Mouse (Mus musculus) G1E (cell line): ENCODE measurements around the gene Trim62. TPM values are rescaled to one million over a fixed set of nuclear protein-coding genes. Genes with fewer than 3 reads are reported as not detected.

ENCODE experiments used
- ATAC-seq: 2 replicates; pipeline ENCODE4 v1.8.0; 2016; ENCODE audit warnings: mild to moderate bottlenecking; ENCODE audit not compliant: insufficient number of reproducible peaks, poor library complexity, low FRiP score, severe bottlenecking; ENCODE audit errors: extremely low read depth
- DNase-seq: peaks from one replicate; pipeline ENCODE4 v3.0.0; 2012; ENCODE audit warnings: low spot score
- H3K27me3 ChIP-seq: 2 replicates; pipeline ENCODE4 v1.6.1; 2012; ENCODE audit warnings: mild to moderate bottlenecking, low read length, inconsistent platforms; ENCODE audit not compliant: insufficient read depth
- H3K36me3 ChIP-seq: replicated peaks from 2 replicates; pipeline ENCODE3; 2012; ENCODE audit warnings: mild to moderate bottlenecking, inconsistent platforms
- H3K4me1 ChIP-seq: 2 replicates; pipeline ENCODE4 v1.6.1; 2012; ENCODE audit warnings: low read depth, low read length, inconsistent platforms, mixed read lengths; ENCODE audit not compliant: insufficient read depth
- H3K4me3 ChIP-seq: 2 replicates; pipeline ENCODE4 v1.5.1; 2012; ENCODE audit warnings: low read depth, mild to moderate bottlenecking, inconsistent platforms, low read length, moderate library complexity, mixed read lengths
- H3K9me3 ChIP-seq: replicated peaks from 2 replicates; pipeline ENCODE4 v1.6.1; 2012; ENCODE audit warnings: inconsistent platforms
- CTCF ChIP-seq: IDR thresholded peaks from 2 replicates; pipeline ENCODE4 v1.5.1; 2012; ENCODE audit warnings: low read depth, low read length, inconsistent platforms, mixed read lengths
- GATA1 ChIP-seq: IDR thresholded peaks from 2 replicates; pipeline ENCODE4 v1.6.1; 2012; ENCODE audit warnings: borderline replicate concordance, low read length, inconsistent platforms, mixed read lengths
- GATA2 ChIP-seq: IDR thresholded peaks from 2 replicates; pipeline ENCODE4 v1.6.1; 2012; ENCODE audit warnings: low read depth, low read length, inconsistent platforms, borderline replicate concordance
- POLR2AphosphoS5 ChIP-seq: IDR thresholded peaks from 2 replicates; pipeline ENCODE4 v1.6.1; 2012; ENCODE audit warnings: low read depth, low read length, inconsistent platforms; ENCODE audit not compliant: insufficient replicate concordance
- TAL1 ChIP-seq: conservative IDR thresholded peaks from 2 replicates; pipeline ENCODE4 v1.6.1; 2012; ENCODE audit warnings: low read depth, low read length, inconsistent platforms, mixed read lengths
- polyA plus RNA-seq: library from polyadenylated mRNA; stranded (reverse); fragments of >175 nt; gene quantifications from 2 replicates; pipeline ENCODE4 v1.2.3, GENCODE M21; 2012
- total RNA-seq, 2 experiments: library from RNA; stranded (forward) in 1 of 2; stranded (reverse) in 1 of 2; fragments of 200-1000 nt in 1 of 2; fragments of >200 nt in 1 of 2; fragmentation: Nextera tagmentation in 1 of 2; gene quantifications; 2 replicates each; pipeline ENCODE4 v1.2.3; 2014 to 2017

Trim62 gene
- total and polyA plus RNA-seq, 3 experiments = 0.16 TPM; not detected in 2

GRCm38 (mm10) chr4:128919106-128919505, 35.7 kb downstream of the Trim62 start:
- no peak for ATAC-seq
- no peak for DNase-seq
- Histone ChIP-seq H3K4me3 (no peak overlapping the region), H3K36me3 (no peaks in the 10 kb centered on the region), H3K27me3 (peaks cover 3% of the 10 kb centered on the region; the same call in 1 of the 2 replicates), H3K9me3 (no peaks in the 10 kb centered on the region), H3K4me1 (no peaks in the 10 kb centered on the region)
- TF ChIP-seq GATA2 (no peak), TAL1 (no peak), CTCF (no peak)

- Histone ChIP-seq H3K27me3 (peaks cover 9% of the 10 kb centered on the region; the same call in 1 of the 2 replicates), H3K36me3 (no peaks in the 10 kb centered on the region), H3K4me3 (no peak overlapping the region), H3K9me3 (no peaks in the 10 kb centered on the region), H3K4me1 (no peaks in the 10 kb centered on the region)
- TF ChIP-seq CTCF (no peak), POLR2AphosphoS5 (no peak), TAL1 (no peak), GATA2 (no peak), GATA1 (no peak)
- ATAC-seq = no peak
- no peak for DNase-seq
These were observed 40.2 kb downstream of the Trim62 start for GRCm38 (mm10) chr4:128923603-128924002.

- TF ChIP-seq POLR2AphosphoS5 = no peak
- TF ChIP-seq TAL1 = no peak
- TF ChIP-seq GATA1 = no peak
- no peak for TF ChIP-seq CTCF
- TF ChIP-seq GATA2 = no peak
- Histone ChIP-seq H3K36me3 (no peaks in the 10 kb centered on the region), H3K27me3 (peaks cover 17% of the 10 kb centered on the region; the same call in 1 of the 2 replicates), H3K9me3 (no peaks in the 10 kb centered on the region), H3K4me3 (no peak overlapping the region), H3K4me1 (no peaks in the 10 kb centered on the region)
- ATAC-seq (no peak), DNase-seq (peak; percentile 24)
These were observed 41.6 kb downstream of the Trim62 start for GRCm38 (mm10) chr4:128924841-128925606.

DNA sequence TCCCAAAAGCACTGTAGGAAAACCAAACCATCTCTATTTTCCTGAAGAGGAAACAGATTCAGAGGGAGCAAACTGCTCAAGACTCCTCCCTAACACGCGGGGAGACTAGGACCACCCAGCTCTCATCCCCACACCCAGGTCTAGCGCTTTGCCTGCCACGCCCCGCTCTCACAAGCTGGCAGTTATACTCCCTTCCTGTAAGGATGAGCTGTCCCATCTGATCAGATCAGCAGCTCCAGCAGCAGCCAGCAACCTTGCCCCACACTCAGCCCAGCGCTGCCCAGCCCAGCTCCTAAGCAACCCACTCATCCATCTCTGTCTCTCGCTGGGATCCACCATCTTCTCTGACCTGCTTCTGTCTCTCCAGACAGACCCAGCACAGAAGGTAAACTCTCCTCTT, 49.4 kb downstream of the Trim62 start:
- H3K36me3 ChIP-seq = no peaks in the 10 kb centered on the region
- no peaks in the 10 kb centered on the region for H3K9me3 ChIP-seq
- DNase-seq = no peak
- H3K4me1 ChIP-seq = no peaks in the 10 kb centered on the region
- ATAC-seq = no peak
- peaks cover 44% of the 10 kb centered on the region for H3K27me3 ChIP-seq
- H3K4me3 ChIP-seq = no peak overlapping the region
- TF ChIP-seq GATA1 = no peak
- TF ChIP-seq TAL1 = no peak
- TF ChIP-seq GATA2 = no peak
- TF ChIP-seq POLR2AphosphoS5 = no peak
- TF ChIP-seq CTCF = no peak

GRCm38 (mm10) chr4:128935595-128935994, 52.2 kb downstream of the Trim62 start:
- H3K27me3 ChIP-seq = peaks cover 39% of the 10 kb centered on the region
- ATAC-seq = no peak
- TF ChIP-seq GATA2 = no peak
- no peak for TF ChIP-seq TAL1
- TF ChIP-seq GATA1 = no peak
- no peak for TF ChIP-seq CTCF
- TF ChIP-seq POLR2AphosphoS5 = no peak

DNA sequence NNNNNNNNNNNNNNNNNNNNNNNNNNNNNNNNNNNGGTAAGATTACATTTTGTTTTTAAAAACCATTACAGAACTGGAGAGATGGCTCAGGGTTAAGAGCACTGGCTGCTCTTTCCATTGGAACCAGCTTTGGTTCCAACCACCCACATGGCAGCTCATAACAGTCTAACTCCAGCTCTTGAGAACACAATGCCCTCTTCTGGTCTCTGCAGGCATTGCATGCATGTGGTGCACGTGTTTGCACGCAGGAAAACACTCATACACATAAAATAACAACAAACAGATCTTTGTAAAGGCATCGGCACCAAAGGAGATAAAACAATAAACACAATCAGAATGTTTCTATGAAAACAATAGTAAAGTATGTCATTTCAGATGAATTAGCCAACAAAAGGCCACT, 59.0 kb downstream of the Trim62 start:
- DNase-seq = no peak
- no peak overlapping the region for H3K4me3 ChIP-seq
- no peak for TF ChIP-seq TAL1
- TF ChIP-seq CTCF = no peak
- TF ChIP-seq GATA2 = no peak
- TF ChIP-seq GATA1 = no peak
- no peak for TF ChIP-seq POLR2AphosphoS5
- H3K27me3 ChIP-seq = peaks cover 3% of the 10 kb centered on the region; the same call in 1 of the 2 replicates
- no peaks in the 10 kb centered on the region for H3K9me3 ChIP-seq
- no peak for ATAC-seq
- H3K4me1 ChIP-seq = peaks cover 2% of the 10 kb centered on the region
- no peaks in the 10 kb centered on the region for H3K36me3 ChIP-seq

More at GRCm38 (mm10) chr4:128935595-128935994, 52.2 kb downstream of the Trim62 start:
- H3K4me1 ChIP-seq = no peaks in the 10 kb centered on the region
- H3K9me3 ChIP-seq = no peaks in the 10 kb centered on the region
- DNase-seq = no peak
- H3K4me3 ChIP-seq = no peak overlapping the region
- H3K36me3 ChIP-seq = no peaks in the 10 kb centered on the region

DNA sequence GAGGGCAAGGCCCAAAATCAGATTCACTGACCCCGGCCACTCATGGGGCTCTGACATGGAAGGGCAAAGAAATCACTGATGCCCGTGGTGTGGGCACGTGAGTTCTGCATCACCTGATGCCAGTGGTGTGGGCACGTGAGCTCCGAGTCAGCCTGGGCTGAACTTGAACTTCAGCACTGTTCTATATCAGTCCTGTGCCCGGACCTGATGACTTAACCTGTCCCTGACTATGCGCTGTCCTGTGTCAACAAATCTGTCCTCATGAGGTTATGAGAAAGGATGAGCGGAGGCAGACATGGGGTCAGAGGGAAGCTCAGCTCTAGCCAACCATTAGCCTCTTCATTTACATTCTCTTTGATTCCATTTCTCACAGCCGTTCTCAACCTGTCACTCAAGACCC, 63.4 kb downstream of the Trim62 start:
- TF ChIP-seq TAL1 (no peak), GATA2 (no peak), CTCF (no peak), POLR2AphosphoS5 (no peak), GATA1 (no peak)
- Histone ChIP-seq H3K4me1 (peaks cover 16% of the 10 kb centered on the region), H3K4me3 (no peak overlapping the region), H3K36me3 (no peaks in the 10 kb centered on the region), H3K27me3 (peaks cover 9% of the 10 kb centered on the region), H3K9me3 (no peaks in the 10 kb centered on the region)
- ATAC-seq = no peak
- no peak for DNase-seq
